Mouse (Mus musculus): ENCODE measurements around the gene Xlr5a.

GRCm38 (mm10) chrX:73229288-73229687 is 63.5 kb downstream of the Xlr5a start:
- no peak for TF ChIP-seq CTCF (IDR thresholded peaks at IDR 0.05; ENCODE audit: low read depth)
- TF ChIP-seq EP300 (IDR thresholded peaks at IDR 0.05; ENCODE audit: low read depth), result no peak
